Mouse (Mus musculus) adrenal gland, postnatal 25 days (tissue): ENCODE measurements around the gene Wwox. TPM values are rescaled to one million over a fixed set of nuclear protein-coding genes. Genes with fewer than 3 reads are reported as not detected.

Experiments
- DNase-seq: peaks from one replicate; pipeline ENCODE4 v3.0.0; 2021; ENCODE audit warnings: mixed read lengths
- total RNA-seq: library from RNA; stranded (reverse); gene quantifications from 2 replicates; pipeline ENCODE4 v1.2.3, GENCODE M21; 2021

The Wwox gene
- total RNA-seq, 1 experiment from 2014 or later: 37.2 TPM

GRCm38 (mm10) chr8:114751376-114752135 is 312.1 kb downstream of the Wwox start:
- no peak for DNase-seq

GRCm38 (mm10) chr8:114759621-114760020 is 320.2 kb downstream of the Wwox start:
- DNase-seq: no peak

- DNase-seq: no peak
Observed at GRCm38 (mm10) chr8:114768536-114768935, 329.1 kb downstream of the Wwox start.

GRCm38 (mm10) chr8:114770856-114771776 is 331.7 kb downstream of the Wwox start:
- peak; percentile 76 for DNase-seq

DNA sequence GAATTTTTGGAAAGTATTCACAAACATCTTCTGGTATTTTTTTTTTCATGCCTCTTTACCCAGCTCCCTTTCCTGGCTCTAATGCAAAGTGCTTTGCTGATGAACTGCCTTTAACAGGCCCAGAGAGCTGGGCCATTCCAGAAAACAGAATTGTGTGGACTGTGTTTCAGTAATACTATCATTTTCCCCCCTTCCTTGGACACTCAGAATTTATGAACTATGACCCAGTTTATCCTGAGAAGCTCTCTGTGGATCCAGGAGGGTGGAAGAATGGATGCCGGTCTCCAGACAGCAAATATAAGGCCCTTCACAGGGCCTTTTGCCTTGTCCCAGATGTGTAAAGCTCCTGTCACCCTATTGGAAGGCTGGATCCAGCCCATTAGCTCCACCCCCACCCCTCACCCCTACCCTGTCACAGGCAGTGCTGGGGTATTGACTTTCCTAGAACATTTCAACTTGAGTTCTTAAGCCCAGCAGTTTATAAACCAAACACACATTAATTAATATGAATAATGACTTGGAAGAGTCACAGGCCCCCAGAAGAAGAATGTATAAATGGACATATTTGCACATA is 332.9 kb downstream of the Wwox start:
- DNase-seq: no peak

DNA sequence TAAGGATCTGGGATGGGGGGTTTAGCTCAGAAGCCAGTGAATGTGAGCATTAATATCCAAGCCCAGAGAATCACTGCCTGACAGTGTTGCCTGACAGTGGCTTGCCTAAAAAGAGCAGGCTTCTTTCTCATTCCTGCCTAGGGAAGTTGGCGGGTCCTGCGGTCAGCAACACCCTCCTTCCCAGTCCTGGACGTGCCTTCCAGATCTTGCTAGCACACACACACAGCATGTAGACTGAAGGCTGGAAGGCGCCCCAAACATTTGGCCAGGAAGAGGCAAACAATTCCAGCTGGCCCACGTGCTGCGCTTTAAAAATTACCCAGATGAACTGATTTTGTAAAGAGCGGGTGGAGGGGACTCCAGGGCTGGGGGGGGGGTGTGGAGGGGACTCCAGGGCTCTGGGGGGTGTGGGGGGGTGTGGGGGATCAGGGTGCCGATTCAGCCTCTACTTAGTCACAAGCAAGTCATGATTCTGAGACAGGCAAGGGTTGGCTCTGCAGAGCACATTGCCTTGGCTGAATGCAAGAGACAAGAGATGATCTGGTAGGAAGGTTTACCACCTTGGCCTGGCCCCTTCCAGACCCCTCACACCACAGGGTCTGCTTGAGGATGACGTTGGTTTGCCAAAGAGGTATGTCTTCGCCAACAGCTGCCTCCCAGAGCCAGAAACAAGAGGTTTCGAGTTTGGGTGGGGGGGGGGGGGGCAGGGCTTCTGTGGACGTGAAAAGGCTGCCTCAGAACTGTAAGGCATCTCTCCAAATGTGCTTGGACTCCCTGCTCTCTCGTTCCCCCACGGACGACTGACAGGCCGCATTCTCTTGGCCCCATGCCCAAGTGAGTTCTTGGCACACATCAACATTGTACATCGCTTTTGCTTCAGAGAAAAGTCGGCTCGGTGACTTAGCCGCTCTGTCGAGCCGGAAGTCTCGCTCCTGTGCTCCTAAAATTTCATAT is 334.3 kb downstream of the Wwox start:
- DNase-seq: peak; percentile 81

DNA sequence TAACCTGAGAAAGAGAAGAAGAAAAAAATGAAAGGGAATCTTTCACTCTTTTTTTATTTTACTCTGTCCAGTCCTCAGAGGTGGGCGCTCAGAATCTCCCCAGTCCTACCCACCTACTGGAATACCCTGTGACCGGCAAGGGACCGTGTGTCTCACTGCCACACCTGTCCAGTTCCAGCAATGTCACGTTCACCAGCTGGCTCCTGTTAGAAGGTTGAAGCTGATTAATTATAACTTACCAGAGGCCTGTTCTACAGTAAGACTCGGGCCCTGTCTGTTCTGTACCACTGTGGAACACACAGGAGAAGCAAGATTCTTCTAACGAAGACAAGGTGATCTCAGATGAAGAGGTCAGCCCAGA is 334.9 kb downstream of the Wwox start:
- no peak for DNase-seq

GRCm38 (mm10) chr8:114775543-114775942 is 336.1 kb downstream of the Wwox start:
- DNase-seq: no peak

- DNase-seq: no peak
Observed at GRCm38 (mm10) chr8:114776696-114777095, 337.2 kb downstream of the Wwox start.

- no peak for DNase-seq
Observed at GRCm38 (mm10) chr8:114777271-114777980, 338.0 kb downstream of the Wwox start.

DNA sequence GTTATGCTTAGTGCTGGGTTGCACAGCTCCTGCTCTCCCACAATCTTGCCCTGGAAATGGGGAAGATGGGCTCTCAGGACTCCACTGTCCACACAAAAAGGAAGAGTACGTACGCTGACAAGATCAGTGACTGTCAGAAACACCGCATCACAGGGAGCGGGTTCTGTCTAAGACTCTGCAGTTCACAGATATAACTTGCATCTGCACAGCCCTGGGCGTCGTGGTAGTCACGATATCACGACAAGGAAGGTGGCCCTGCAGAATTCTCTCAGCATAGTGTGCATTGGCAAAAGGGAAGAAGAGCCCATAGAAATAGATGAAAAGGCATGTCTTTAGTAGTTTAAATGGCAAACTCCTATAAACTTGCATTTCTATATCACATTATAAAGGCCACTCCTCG is 339.5 kb downstream of the Wwox start:
- no peak for DNase-seq

GRCm38 (mm10) chr8:114783321-114783720 is 343.9 kb downstream of the Wwox start:
- no peak for DNase-seq

DNA sequence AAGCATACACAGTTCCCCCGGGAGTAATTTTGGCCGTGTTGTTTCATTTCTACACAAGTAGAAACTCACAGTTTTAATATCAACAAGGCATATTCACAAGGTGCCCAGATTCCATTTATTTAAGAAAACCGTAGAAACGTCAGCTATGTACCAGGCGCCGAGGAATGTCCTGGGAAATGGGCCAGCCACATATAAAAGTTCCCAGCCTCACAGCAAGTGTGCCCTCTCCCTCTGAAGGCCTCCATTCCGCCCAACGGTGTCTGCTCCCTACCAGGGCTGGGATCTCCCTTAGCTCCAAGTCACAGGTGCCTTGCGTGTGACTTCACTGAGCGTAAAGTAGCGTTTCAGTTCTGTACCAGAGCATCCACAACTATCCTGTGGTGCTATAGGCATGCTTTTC is 346.4 kb downstream of the Wwox start:
- DNase-seq: no peak

GRCm38 (mm10) chr8:114789616-114790015 is 350.2 kb downstream of the Wwox start:
- no peak for DNase-seq

DNA sequence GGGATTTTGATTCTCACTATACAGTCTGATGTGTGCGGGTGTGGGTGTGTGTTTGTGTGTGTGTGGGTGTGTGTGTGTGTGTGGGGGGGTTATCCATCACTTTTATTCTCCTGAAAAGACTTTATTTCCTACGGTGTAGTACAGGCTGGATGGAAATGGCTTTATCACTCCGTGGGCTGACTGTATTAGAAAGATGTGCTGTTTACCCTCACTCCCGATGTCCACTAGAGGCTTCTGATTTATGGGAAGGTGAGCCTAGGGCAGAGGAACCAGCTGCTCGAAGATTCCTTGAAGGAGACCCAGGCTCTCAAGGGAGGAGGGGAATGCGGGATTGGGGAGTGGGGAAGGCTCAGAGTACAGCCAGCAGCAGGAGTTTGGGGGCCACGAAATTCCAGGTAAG is 351.3 kb downstream of the Wwox start:
- no peak for DNase-seq

DNA sequence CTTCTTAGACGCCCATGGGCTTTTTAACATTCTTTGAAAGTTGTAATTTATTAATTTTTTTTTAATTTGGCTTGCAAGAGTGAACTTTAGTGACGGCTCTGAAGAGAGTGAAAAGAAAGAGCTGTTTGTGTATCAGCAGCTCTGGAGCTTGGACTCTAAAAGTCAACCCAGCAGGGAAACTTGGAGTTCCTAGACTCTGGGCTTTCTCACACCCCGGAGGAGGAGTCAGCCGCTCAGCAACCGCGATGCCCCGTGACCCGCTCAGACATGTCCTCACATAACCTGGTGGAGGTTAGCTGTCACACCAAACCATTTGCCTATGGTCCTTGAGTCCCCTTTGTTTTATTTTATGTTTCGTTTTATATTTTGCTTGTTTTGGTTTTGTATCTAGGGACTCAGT is 354.2 kb downstream of the Wwox start:
- DNase-seq: no peak

- no peak for DNase-seq
Observed at GRCm38 (mm10) chr8:114801428-114802134, 362.1 kb downstream of the Wwox start.

DNA sequence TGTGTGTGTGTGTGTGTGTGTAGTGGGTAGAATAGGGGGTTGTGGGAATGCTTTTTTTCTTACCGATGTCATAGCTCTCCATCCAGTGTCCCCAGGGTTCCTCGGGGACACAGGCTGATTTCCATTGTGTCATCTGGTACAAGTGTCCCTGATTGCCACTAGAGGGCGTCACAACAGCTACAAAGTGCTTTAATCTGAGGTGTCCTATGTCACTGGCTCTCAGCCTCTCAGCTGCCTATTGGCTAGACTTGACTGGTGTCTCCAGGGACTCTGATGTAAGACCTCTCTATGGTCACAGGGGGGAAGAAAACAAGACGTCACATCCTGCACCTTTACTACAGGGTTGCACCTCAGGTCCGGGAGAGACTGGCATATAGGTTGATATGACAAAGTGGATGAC is 363.7 kb downstream of the Wwox start:
- DNase-seq: no peak

DNA sequence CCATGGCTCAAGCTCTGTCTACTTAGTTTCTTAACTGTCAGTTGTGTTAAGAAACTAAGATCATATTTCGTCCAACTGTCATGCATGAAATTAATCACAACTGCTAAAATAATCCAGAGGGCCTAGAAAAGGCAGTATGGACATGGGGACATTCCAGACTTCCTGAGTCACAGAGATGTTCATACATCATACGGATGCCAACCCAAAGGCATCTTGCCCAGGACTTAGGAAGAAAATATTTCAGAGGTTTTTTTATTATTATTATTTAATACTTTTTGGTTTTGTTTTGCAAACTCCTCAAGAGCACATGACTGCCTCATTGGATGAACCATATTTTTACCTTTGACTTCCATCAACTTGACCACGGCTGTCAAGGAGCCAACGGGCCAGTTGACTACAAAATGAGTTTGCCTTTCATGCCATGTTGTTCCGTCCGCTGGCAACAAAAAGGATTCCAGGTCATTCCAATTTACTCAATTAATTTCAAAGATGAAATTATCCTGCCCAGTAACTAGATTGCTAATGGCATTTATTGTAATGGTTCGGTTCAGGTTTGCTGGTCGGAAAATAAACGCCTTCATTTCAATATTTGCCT is 367.5 kb downstream of the Wwox start:
- DNase-seq: no peak
